Mouse (Mus musculus) heart, embryonic 16.5 days (tissue): Measurements from ENCODE around the gene Irf8. TPM values are rescaled to one million over a fixed set of nuclear protein-coding genes. Genes with fewer than 3 reads are reported as not detected.

Experiments used
- ATAC-seq: fragments of 200-750 bp; cut with Nextera tagmentation; replicated peaks from 2 replicates; pipeline ENCODE4 v1.8.0; 2017; ENCODE audit warnings: moderate number of reproducible peaks; ENCODE audit not compliant: insufficient read depth, low FRiP score; ENCODE audit errors: extremely low read depth
- H3K27ac ChIP-seq: fragments of 300-500 bp; sonication (generic); 2 replicates; pipeline ENCODE4 v1.5.1; 2014; ENCODE audit warnings: mild to moderate bottlenecking, low read length, control low read depth, moderate library complexity
- H3K27me3 ChIP-seq: fragments of 300-500 bp; sonication (generic); 2 replicates; pipeline ENCODE4 v1.6.1; 2014; ENCODE audit warnings: low read length, mixed read lengths; ENCODE audit not compliant: control insufficient read depth, insufficient read depth
- H3K36me3 ChIP-seq: fragments of 300-500 bp; sonication (generic); 2 replicates; pipeline ENCODE4 v1.6.1; 2014; ENCODE audit not compliant: control insufficient read depth, insufficient read depth
- H3K4me1 ChIP-seq: fragments of 300-500 bp; sonication (generic); 2 replicates; pipeline ENCODE4 v1.6.1; 2014; ENCODE audit warnings: low read length, mixed read lengths; ENCODE audit not compliant: control insufficient read depth, insufficient read depth
- H3K4me2 ChIP-seq: fragments of 300-500 bp; sonication (generic); 2 replicates; pipeline ENCODE4 v1.6.1; 2014; ENCODE audit warnings: low read depth, mild to moderate bottlenecking, control low read depth, low read length
- H3K4me3 ChIP-seq: fragments of 300-500 bp; sonication (generic); 2 replicates; pipeline ENCODE4 v1.5.1; 2014; ENCODE audit warnings: mild to moderate bottlenecking, control low read depth, low read length
- H3K9ac ChIP-seq: fragments of 300-500 bp; sonication (generic); 2 replicates; pipeline ENCODE4 v1.6.1; 2014; ENCODE audit warnings: low read length, control low read depth
- H3K9me3 ChIP-seq: fragments of 300-500 bp; sonication (generic); replicated peaks from 2 replicates; pipeline ENCODE4 v1.6.1; 2016; ENCODE audit warnings: low read length; ENCODE audit not compliant: control insufficient read depth
- WGBS: fragments of 180-500 bp; shearing (Covaris S2); extraction: QIAGEN DNeasy Blood & Tissue Kit; methylation state at CpG from one replicate; pipeline ENCODE4 v1.1.7; 2014; 5-methylcytosine and 5-hydroxymethylcytosine counted together
- polyA plus RNA-seq: library from polyadenylated mRNA; unstranded; fragments of >200 nt; fragmentation: Nextera tagmentation; extraction: Ambion mirVana; gene quantifications from 2 replicates; pipeline ENCODE4 v1.2.1, GENCODE M21; 2015

Irf8 gene
- polyA plus RNA-seq, 1 experiment from 2014 or later = 22.5 TPM

DNA sequence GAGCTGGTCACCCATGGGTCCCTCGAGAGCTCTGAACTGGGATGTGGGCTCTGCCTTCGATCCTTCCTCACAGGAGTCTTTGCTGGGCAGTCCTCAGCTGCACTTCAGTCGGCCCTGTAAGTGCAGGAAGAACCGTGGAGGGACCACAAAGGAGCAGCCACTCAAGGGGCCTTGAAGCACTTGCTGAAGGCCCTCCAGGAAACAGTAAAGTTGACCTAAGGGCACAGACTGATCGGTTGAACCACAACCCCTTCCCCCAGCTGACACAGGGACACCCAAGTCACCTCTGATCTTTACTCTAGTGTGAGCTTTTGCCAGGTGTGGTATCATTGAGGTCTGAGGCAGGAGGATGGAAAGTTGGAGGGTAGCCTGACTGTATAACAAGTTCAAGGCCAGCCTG lies 10.1 kb upstream of the Irf8 start:
- Histone ChIP-seq H3K4me3 (no peak overlapping the region), H3K4me1 (no peaks in the 10 kb centered on the region), H3K4me2 (no peak overlapping the region), H3K9ac (no peak overlapping the region), H3K27me3 (peaks cover 2% of the 10 kb centered on the region; the same call in 1 of the 2 replicates), H3K27ac (no peak overlapping the region), H3K9me3 (peaks cover 4% of the 10 kb centered on the region; the same call in 1 of the 2 replicates), H3K36me3 (no peaks in the 10 kb centered on the region)
- ATAC-seq = no peak
- 58% methylated on average over 5 of the region's 5 CpGs for whole genome bisulfite sequencing

DNA sequence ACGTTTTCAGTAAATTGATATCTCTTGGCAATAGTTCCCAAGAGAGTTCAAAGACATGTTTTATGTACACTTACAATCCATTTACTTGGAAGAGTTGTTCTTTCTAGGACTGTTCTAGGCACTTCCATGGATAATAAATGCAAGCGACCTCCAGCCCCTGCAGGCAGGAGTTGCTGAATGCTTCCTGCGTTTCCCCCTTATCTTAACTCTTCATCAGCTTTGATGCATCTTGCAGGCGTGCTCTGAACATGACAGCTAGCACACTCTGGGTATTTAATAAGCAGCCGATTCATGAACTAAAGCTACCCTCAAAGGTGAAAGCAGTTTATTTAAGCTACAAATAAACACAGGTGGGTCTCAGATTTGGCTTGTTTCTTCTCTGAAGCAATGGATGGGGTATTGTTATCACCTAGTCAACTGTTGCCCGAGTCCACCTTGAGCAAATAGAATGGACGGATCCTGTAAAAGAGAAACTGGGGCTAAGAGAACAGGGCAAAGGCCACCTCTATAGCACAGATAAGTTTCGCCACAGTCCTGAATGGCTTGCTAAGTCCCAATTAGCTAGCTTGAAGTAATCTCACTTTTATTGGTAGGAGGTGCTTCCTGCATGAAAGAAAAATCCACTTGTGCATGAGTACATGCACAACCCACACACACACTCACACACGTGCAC lies 7.5 kb upstream of the Irf8 start:
- H3K4me3 ChIP-seq = no peak overlapping the region
- no peak for ATAC-seq
- no peaks in the 10 kb centered on the region for H3K9me3 ChIP-seq
- H3K27ac ChIP-seq = no peak overlapping the region
- 59% methylated on average over 9 of the region's 9 CpGs for whole genome bisulfite sequencing
- H3K4me1 ChIP-seq = no peaks in the 10 kb centered on the region
- H3K27me3 ChIP-seq = peaks cover 8% of the 10 kb centered on the region
- no peak overlapping the region for H3K4me2 ChIP-seq
- no peak overlapping the region for H3K9ac ChIP-seq
- no peaks in the 10 kb centered on the region for H3K36me3 ChIP-seq

DNA sequence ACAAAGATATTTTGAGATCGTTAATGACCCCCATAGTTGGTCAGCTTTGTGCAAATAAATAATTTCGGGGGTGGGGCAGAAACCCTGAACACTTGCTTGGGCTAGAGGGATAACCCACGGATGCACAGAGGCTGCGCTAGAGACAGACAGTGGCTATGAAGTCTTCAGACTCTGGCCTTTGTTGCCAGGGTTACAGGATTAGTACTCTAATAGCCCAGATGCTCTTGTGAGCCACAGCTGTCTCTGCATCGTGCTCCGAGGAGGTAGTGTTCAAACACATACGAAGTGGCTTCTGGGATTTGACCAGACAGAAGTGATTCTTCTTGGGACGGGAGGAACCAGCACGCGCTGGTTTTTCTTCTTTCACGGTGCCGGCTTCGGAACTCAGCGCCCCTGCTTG lies 4.6 kb upstream of the Irf8 start:
- Histone ChIP-seq H3K4me3 (no peak overlapping the region), H3K36me3 (no peaks in the 10 kb centered on the region), H3K27ac (no peak overlapping the region), H3K9me3 (no peaks in the 10 kb centered on the region), H3K27me3 (peaks cover 16% of the 10 kb centered on the region), H3K4me2 (no peak overlapping the region), H3K9ac (no peak overlapping the region), H3K4me1 (peaks cover 8% of the 10 kb centered on the region)
- ATAC-seq = no peak
- 46% methylated on average over 14 of the region's 14 CpGs for WGBS

DNA sequence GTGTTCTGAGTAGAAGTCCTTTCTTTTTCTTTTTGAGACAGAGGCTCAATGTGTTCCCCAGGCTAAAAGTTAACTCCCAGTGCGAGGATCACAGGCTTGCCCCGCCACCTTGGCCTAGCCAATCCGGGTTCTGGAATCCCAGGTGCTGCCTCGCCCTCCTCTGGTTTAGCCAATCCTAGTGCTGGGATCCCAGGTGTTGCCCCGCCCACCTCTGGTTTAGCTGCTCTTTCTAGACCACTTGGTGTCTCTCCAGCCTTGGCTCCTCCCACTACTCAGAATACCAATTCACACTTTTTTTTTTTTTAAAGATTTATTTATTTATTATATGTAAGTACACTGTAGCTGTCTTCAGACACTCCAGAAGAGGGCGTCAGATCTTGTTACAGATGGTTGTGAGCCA lies 4.1 kb upstream of the Irf8 start:
- ATAC-seq = no peak
- peaks cover 8% of the 10 kb centered on the region for H3K4me1 ChIP-seq
- 55% methylated on average over 5 of the region's 6 CpGs for WGBS
- no peaks in the 10 kb centered on the region for H3K9me3 ChIP-seq
- H3K4me3 ChIP-seq = no peak overlapping the region
- H3K9ac ChIP-seq = no peak overlapping the region
- no peak overlapping the region for H3K27ac ChIP-seq
- no peak overlapping the region for H3K4me2 ChIP-seq
- H3K27me3 ChIP-seq = peaks cover 19% of the 10 kb centered on the region
- no peaks in the 10 kb centered on the region for H3K36me3 ChIP-seq

DNA sequence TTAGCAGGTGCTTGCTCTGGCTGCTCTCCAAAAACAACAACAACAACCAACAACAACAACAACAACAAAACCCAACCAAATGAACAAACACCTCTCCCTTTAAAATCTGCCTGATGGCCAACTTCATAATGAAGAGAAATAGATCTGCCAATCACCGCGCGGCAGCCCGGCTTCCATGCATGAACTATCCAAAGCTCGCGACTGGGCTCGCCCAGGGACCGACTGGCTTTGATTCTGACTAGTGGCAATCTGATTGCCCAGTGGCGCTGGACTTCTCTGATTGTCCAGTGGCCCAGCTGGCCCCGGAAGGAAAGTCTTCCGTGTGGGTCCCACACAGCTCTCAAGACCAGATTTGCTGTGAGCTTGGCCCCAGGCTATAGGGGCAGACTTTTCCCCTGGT lies 328 bp downstream of the Irf8 start:
- 5% methylated on average over 11 of the region's 11 CpGs for WGBS
- ATAC-seq = peak; percentile 34; the same call in 1 of the 2 replicates
- Histone ChIP-seq H3K27ac (no peak overlapping the region), H3K27me3 (peaks cover 27% of the 10 kb centered on the region), H3K4me3 (peak overlapping the region; percentile 65), H3K9me3 (no peaks in the 10 kb centered on the region), H3K4me2 (peak overlapping the region; percentile 99), H3K4me1 (peaks cover 8% of the 10 kb centered on the region), H3K9ac (peak overlapping the region; percentile 73), H3K36me3 (no peaks in the 10 kb centered on the region)

DNA sequence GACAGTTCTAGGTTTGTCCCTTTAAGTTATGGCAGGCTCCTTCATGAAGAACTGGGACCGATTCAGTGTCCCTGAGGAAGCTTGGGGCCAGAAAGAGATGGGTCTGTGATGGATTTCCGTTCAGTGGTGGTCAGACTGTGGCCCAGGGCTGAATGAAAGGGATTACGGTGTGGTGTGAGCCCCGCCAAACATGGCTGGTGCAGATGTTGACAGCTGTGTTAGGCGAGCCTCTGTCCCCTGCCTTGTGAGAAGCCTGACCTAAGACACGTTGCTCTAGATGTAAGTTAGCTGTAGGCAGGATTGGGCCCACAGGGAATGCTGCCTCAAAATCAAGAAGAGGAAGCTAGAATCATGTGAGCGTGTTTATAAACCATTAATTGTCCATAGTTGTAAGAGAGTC lies 1.0 kb downstream of the Irf8 start:
- no peak overlapping the region for H3K27ac ChIP-seq
- 51% methylated on average over 7 of the region's 7 CpGs for WGBS
- peaks cover 27% of the 10 kb centered on the region for H3K27me3 ChIP-seq
- ATAC-seq = no peak
- peak overlapping the region; percentile 65 for H3K4me3 ChIP-seq
- peak overlapping the region; percentile 99 for H3K4me2 ChIP-seq
- H3K4me1 ChIP-seq = peaks cover 8% of the 10 kb centered on the region
- no peaks in the 10 kb centered on the region for H3K36me3 ChIP-seq
- H3K9me3 ChIP-seq = no peaks in the 10 kb centered on the region
- peak overlapping the region; percentile 73 for H3K9ac ChIP-seq

DNA sequence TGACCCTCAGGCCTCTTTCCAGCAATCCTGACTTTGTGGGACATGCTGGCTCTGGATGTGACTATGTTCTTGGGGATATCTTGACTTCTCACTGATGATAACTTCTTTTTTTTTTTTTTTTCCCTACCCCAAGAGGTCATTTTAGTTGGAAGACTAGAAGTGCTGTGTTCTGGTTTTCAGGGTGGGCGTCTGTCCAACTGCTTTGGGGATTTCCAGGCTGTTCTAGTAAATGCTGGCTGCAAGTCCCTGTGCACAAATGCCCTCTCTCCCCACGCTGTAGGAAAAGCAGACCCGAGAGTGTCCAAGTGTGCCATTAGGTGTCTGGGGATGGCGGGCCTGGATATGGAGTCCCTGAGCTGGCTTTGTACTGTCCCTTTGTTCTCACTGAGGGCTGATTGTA lies 2.6 kb downstream of the Irf8 start:
- Histone ChIP-seq H3K9ac (no peak overlapping the region), H3K4me3 (no peak overlapping the region), H3K4me2 (peak overlapping the region; percentile 99), H3K27me3 (peaks cover 23% of the 10 kb centered on the region), H3K9me3 (no peaks in the 10 kb centered on the region), H3K36me3 (no peaks in the 10 kb centered on the region), H3K4me1 (peaks cover 8% of the 10 kb centered on the region), H3K27ac (no peak overlapping the region)
- WGBS = 60% methylated on average over 4 of the region's 4 CpGs
- ATAC-seq = no peak

DNA sequence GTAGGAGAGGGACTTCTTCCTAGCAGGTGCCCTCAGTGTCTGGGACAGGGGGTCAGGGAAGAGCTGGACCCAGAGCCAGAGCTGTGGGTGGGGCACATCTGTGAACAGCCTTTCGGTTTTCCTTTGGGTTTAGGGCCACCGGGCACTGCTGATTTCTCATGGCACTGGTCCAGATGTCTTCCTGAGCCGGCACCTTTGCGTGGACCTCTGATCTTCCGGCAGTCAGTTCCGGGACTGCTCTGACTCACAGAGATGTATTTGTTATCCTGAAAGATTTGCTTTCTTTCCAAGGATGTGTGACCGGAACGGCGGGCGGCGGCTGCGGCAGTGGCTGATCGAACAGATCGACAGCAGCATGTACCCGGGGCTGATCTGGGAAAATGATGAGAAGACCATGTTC lies 3.4 kb downstream of the Irf8 start:
- Histone ChIP-seq H3K27ac (no peak overlapping the region), H3K4me3 (peak overlapping the region; percentile 16; the same call in 1 of the 2 replicates), H3K27me3 (peaks cover 20% of the 10 kb centered on the region), H3K4me1 (peaks cover 8% of the 10 kb centered on the region), H3K9me3 (no peaks in the 10 kb centered on the region), H3K36me3 (no peaks in the 10 kb centered on the region), H3K4me2 (peak overlapping the region; percentile 17), H3K9ac (no peak overlapping the region)
- WGBS = 59% methylated on average over 15 of the region's 15 CpGs
- no peak for ATAC-seq

DNA sequence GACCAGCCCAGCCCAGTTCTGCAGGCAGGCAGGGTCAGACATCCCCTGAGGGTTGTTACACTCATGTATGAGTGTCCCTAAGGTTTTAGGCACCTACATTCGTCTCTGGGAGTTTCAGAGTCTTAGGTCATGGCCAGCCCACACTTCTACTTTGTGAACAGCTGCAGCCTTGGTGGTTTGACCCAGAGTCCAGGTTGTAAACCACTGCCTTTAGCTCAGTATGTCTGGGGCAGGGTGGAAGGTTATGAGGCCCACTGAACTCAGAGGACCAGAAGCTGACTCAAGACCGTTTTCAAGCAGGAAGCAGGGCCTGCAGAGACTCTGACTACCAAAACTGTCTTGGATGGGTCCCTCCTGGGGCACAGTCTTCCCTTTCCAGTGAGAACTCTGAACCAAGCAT lies 4.4 kb downstream of the Irf8 start:
- WGBS = 44% methylated on average over 2 of the region's 2 CpGs
- H3K4me3 ChIP-seq = no peak overlapping the region
- H3K27ac ChIP-seq = no peak overlapping the region
- H3K9ac ChIP-seq = no peak overlapping the region
- H3K36me3 ChIP-seq = no peaks in the 10 kb centered on the region
- H3K27me3 ChIP-seq = peaks cover 14% of the 10 kb centered on the region
- no peak overlapping the region for H3K4me2 ChIP-seq
- H3K9me3 ChIP-seq = no peaks in the 10 kb centered on the region
- H3K4me1 ChIP-seq = peaks cover 7% of the 10 kb centered on the region
- ATAC-seq = no peak
